In genomic region chr16:16903188-16903587, GRCm38 (mm10) we compare ENCODE assay signal across 35 mouse cellular contexts. TPM values are rescaled to one million over a fixed set of nuclear protein-coding genes. Genes with fewer than 3 reads are reported as not detected.
DNase-seq lines count a peak whose midpoint lies in the region; ATAC-seq and TF ChIP-seq lines count a peak whose summit lies in the region.
"Had no signal": no experiment of that assay in that cellular context is flagged by ENCODE, and none has a peak within 500 bp of the region (broad histone marks: within the 10 kb centered on the region; RNA-seq: fewer than 3 reads in every experiment).

No protein-coding gene starts in this region.

- H3K79me2 ChIP-seq in heart, adult 2 months (replicated peaks; ENCODE audit: control insufficient read depth, insufficient read depth, low read length) = no peaks in the 10 kb centered on the region; the same call in 1 of the 2 replicates

- no peak for TF ChIP-seq CTCF in heart, adult 2 months (IDR thresholded peaks at IDR 0.05)
- TF ChIP-seq CTCF in heart, postnatal 0 days (IDR thresholded peaks at IDR 0.05; ENCODE audit: low read depth) = no peak
- no peak for TF ChIP-seq CTCF in stomach, postnatal 0 days (IDR thresholded peaks at IDR 0.05; ENCODE audit: low read depth)

- intact Hi-C loops in heart, adult 2 months (cut with DNase I) = no loop called here
- intact Hi-C loops in heart, postnatal 10 days (cut with DNase I) = no loop called here
- intact Hi-C loops in heart, postnatal 14 days (cut with DNase I) = no loop called here

- H3K27me3 ChIP-seq in heart, adult 2 months (ENCODE audit: control insufficient read depth, insufficient read depth, low read length) = no peaks in the 10 kb centered on the region
- H3K27me3 ChIP-seq in heart, postnatal 0 days (ENCODE audit: control insufficient read depth, insufficient read depth, low read length) = no peaks in the 10 kb centered on the region
- no peaks in the 10 kb centered on the region for H3K27me3 ChIP-seq in stomach, postnatal 0 days (ENCODE audit: control insufficient read depth, insufficient read depth, low read length)
- H3K27me3 ChIP-seq: forebrain, embryonic 13.5 days; hindbrain, embryonic 15.5 days; liver, embryonic 12.5 days; neural tube, embryonic 13.5 days; Patski had no signal

- H3K4me2 ChIP-seq in heart, postnatal 0 days (ENCODE audit: low read depth, low read length) = no peak overlapping the region
- H3K4me2 ChIP-seq in stomach, postnatal 0 days (replicated peaks; ENCODE audit: low read depth) = no peak overlapping the region
- H3K4me2 ChIP-seq: forebrain, embryonic 13.5 days; hindbrain, embryonic 15.5 days; liver, embryonic 12.5 days; midbrain, embryonic 11.5 days; neural tube, embryonic 13.5 days had no signal

- H3K27ac ChIP-seq in heart, adult 2 months = peak overlapping the region; percentile 47
- H3K27ac ChIP-seq in heart, postnatal 0 days (ENCODE audit: low read depth) = peak overlapping the region; percentile 54
- no peak overlapping the region for H3K27ac ChIP-seq in stomach, postnatal 0 days (replicated peaks)
- H3K27ac ChIP-seq: forebrain, embryonic 13.5 days; hindbrain, embryonic 10.5 days; hindbrain, embryonic 15.5 days; layer of hippocampus, adult 2 months; liver, embryonic 12.5 days; neural tube, embryonic 13.5 days had no signal

- 59% methylated on average over 5 of the region's 5 CpGs for WGBS in heart, adult 2 months
- WGBS in heart, postnatal 0 days = 65% methylated on average over 5 of the region's 5 CpGs
- 86% methylated on average over 5 of the region's 5 CpGs for WGBS in stomach, postnatal 0 days

- H3K9ac ChIP-seq in heart, adult 2 months (ENCODE audit: low read depth, low read length) = peak overlapping the region; percentile 10
- no peak overlapping the region for H3K9ac ChIP-seq in heart, postnatal 0 days (replicated peaks; ENCODE audit: low read depth, low read length)
- no peak overlapping the region for H3K9ac ChIP-seq in stomach, postnatal 0 days (ENCODE audit: low read length)
- H3K9ac ChIP-seq: forebrain, embryonic 13.5 days; hindbrain, embryonic 15.5 days; liver, embryonic 12.5 days; liver, postnatal 0 days; neural tube, embryonic 13.5 days had no signal

- TF ChIP-seq EP300 in heart, adult 2 months (IDR thresholded peaks at IDR 0.05; ENCODE audit: insufficient read depth, low read depth, low read length) = no peak
- TF ChIP-seq EP300 in heart, postnatal 0 days (IDR thresholded peaks at IDR 0.05; ENCODE audit: low read depth) = no peak
- TF ChIP-seq EP300 in stomach, postnatal 0 days (optimal IDR thresholded peaks at IDR 0.05) = no peak

- no peak for DNase-seq in heart, adult 2 months
- no peak for DNase-seq in heart, postnatal 10 days
- DNase-seq in heart, postnatal 0 days (ENCODE audit: low spot score) = no peak
- DNase-seq in heart, postnatal 14 days = no peak
- DNase-seq in lung, postnatal 14 days = peak; percentile 19
- no peak for DNase-seq in lung, postnatal 36 days
- DNase-seq in stomach, postnatal 0 days (ENCODE audit: low spot score) = no peak
- DNase-seq: adrenal gland, postnatal 10 days; cerebellum, adult 11 months; cerebellum, adult 9-10 months; cerebellum, postnatal 36 days; gastrocnemius, postnatal 25 days; heart, adult 18-20 months; kidney, adult 11 months; kidney, postnatal 36 days; left cerebral cortex, postnatal 4 days; liver, postnatal 0 days; thymus, postnatal 4 days had no signal

- no peaks in the 10 kb centered on the region for H3K9me3 ChIP-seq in heart, postnatal 0 days (replicated peaks; ENCODE audit: control insufficient read depth, low read length)
- no peaks in the 10 kb centered on the region for H3K9me3 ChIP-seq in stomach, postnatal 0 days (ENCODE audit: control insufficient read depth, low read length)
- H3K9me3 ChIP-seq: forebrain, embryonic 13.5 days; hindbrain, embryonic 10.5 days; hindbrain, embryonic 15.5 days; liver, embryonic 12.5 days; neural tube, embryonic 13.5 days had no signal

- peaks cover 27% of the 10 kb centered on the region for H3K4me1 ChIP-seq in heart, adult 2 months (ENCODE audit: control insufficient read depth, insufficient read depth, low read length)
- H3K4me1 ChIP-seq in heart, postnatal 0 days (ENCODE audit: control insufficient read depth, insufficient read depth) = 0 out of 2 replicates have a peak, but pooled peaks cover 8% of the 10 kb centered on the region
- no peaks in the 10 kb centered on the region for H3K4me1 ChIP-seq in stomach, postnatal 0 days (replicated peaks; ENCODE audit: control insufficient read depth, insufficient read depth)
- H3K4me1 ChIP-seq: hindbrain, embryonic 10.5 days had no signal

- no peak for ATAC-seq in heart, postnatal 0 days (ENCODE audit: insufficient read depth, low read depth)
- peak; percentile 31; the same call in 1 of the 2 replicates for ATAC-seq in stomach, postnatal 0 days (ENCODE audit: low FRiP score, low TSS enrichment)
- ATAC-seq: forebrain, embryonic 13.5 days; inflammation-experienced regulatory T-cells, adult 6 months; liver, embryonic 12.5 days; liver, postnatal 0 days; Patski had no signal

- peaks cover 30% of the 10 kb centered on the region for H3K36me3 ChIP-seq in heart, adult 2 months (ENCODE audit: control insufficient read depth, insufficient read depth, low read length)
- H3K36me3 ChIP-seq in heart, postnatal 0 days (replicated peaks; ENCODE audit: control insufficient read depth, insufficient read depth, low read length) = peaks cover 34% of the 10 kb centered on the region
- H3K36me3 ChIP-seq in stomach, postnatal 0 days (ENCODE audit: control insufficient read depth, insufficient read depth, low read length) = peaks cover 5% of the 10 kb centered on the region; the same call in 1 of the 2 replicates

- TF ChIP-seq POLR2A in heart, adult 2 months (IDR thresholded peaks at IDR 0.05; ENCODE audit: insufficient read depth, low read depth, low read length) = no peak

- H3K4me3 ChIP-seq in heart, adult 2 months = no peak overlapping the region
- no peak overlapping the region for H3K4me3 ChIP-seq in heart, postnatal 0 days (ENCODE audit: low read depth, low read length)
- H3K4me3 ChIP-seq in stomach, postnatal 0 days (ENCODE audit: low read depth, low read length) = no peak overlapping the region
- H3K4me3 ChIP-seq: forebrain, embryonic 13.5 days; hindbrain, embryonic 10.5 days; hindbrain, embryonic 15.5 days; layer of hippocampus, adult 2 months; liver, embryonic 12.5 days; myocyte; neural tube, embryonic 13.5 days had no signal

RNA-seq across cellular contexts. Expression of gene Ppm1f, which starts 6.9 kb away (rescaled TPM):
- total RNA-seq in heart, adult 2 months (2021) = 10 to 100 TPM; 20.9 to 24.6 TPM
- polyA plus RNA-seq in heart, adult 2 months (2012; rRNA removed) = 15.6 and 20.9 TPM in 2 replicates
- 10 to 100 TPM; 43.4 to 49.0 TPM for total RNA-seq in heart, postnatal 10 days (2021)
- total RNA-seq in heart, postnatal 0 days (2014; rRNA removed; ENCODE audit: low replicate concordance) = 26.6 and 40.4 TPM in 2 replicates
- polyA plus RNA-seq in heart, postnatal 0 days (2015; fragmentation: Nextera tagmentation; extraction: Ambion mirVana) = 14.7 and 16.4 TPM in 2 replicates
- total RNA-seq in heart, postnatal 14 days (2021) = 10 to 100 TPM; 33.4 to 35.7 TPM
- polyA plus RNA-seq in stomach, postnatal 0 days (2015; fragmentation: Nextera tagmentation; extraction: Ambion mirVana) = 5.5 and 6.0 TPM in 2 replicates

RNA-seq across cellular contexts. Expression of gene Vpreb1, which starts 32.5 kb away (rescaled TPM):
- total RNA-seq in heart, adult 2 months (2021) = not detected
- 0.88 TPM in 1 of 2 replicates, not detected in the other for polyA plus RNA-seq in heart, adult 2 months (2012; rRNA removed)
- under 1 TPM; 0.62 to 0.77 TPM for total RNA-seq in heart, postnatal 10 days (2021)
- total RNA-seq in heart, postnatal 0 days (2014; rRNA removed; ENCODE audit: low replicate concordance) = not detected in 2 replicates
- polyA plus RNA-seq in heart, postnatal 0 days (2015; fragmentation: Nextera tagmentation; extraction: Ambion mirVana) = 0.44 and 1.0 TPM in 2 replicates
- under 1 TPM in 1 of 2 experiments, not detected in 1; 0.41 TPM for total RNA-seq in heart, postnatal 14 days (2021)
- 0.91 and 1.1 TPM in 2 replicates for polyA plus RNA-seq in stomach, postnatal 0 days (2015; fragmentation: Nextera tagmentation; extraction: Ambion mirVana)
- total RNA-seq: gastrocnemius, postnatal 25 days; left cerebral cortex, adult 8-10 months; MEL; midbrain, postnatal 0 days had no signal

RNA-seq across cellular contexts. Expression of gene Top3b, which starts 32.7 kb away (rescaled TPM):
- 10 to 100 TPM; 23.7 to 24.3 TPM for total RNA-seq in heart, adult 2 months (2021)
- 38.1 and 58.7 TPM in 2 replicates for polyA plus RNA-seq in heart, adult 2 months (2012; rRNA removed)
- 10 to 100 TPM; 39.6 to 42.8 TPM for total RNA-seq in heart, postnatal 10 days (2021)
- total RNA-seq in heart, postnatal 0 days (2014; rRNA removed; ENCODE audit: low replicate concordance) = 63.8 and 68.9 TPM in 2 replicates
- polyA plus RNA-seq in heart, postnatal 0 days (2015; fragmentation: Nextera tagmentation; extraction: Ambion mirVana) = 31.1 and 34.0 TPM in 2 replicates
- total RNA-seq in heart, postnatal 14 days (2021) = 10 to 100 TPM; 36.8 TPM
- polyA plus RNA-seq in stomach, postnatal 0 days (2015; fragmentation: Nextera tagmentation; extraction: Ambion mirVana) = 29.4 and 33.6 TPM in 2 replicates

RNA-seq across cellular contexts. Expression of gene Igll1, which starts 39.4 kb away (rescaled TPM):
- total RNA-seq in heart, adult 2 months (2021) = not detected
- polyA plus RNA-seq in heart, adult 2 months (2012; rRNA removed) = not detected in 2 replicates
- total RNA-seq in heart, postnatal 10 days (2021) = not detected
- not detected in 2 replicates for total RNA-seq in heart, postnatal 0 days (2014; rRNA removed; ENCODE audit: low replicate concordance)
- 0.14 TPM in 1 of 2 replicates, not detected in the other for polyA plus RNA-seq in heart, postnatal 0 days (2015; fragmentation: Nextera tagmentation; extraction: Ambion mirVana)
- total RNA-seq in heart, postnatal 14 days (2021) = not detected
- 0.19 TPM in 1 of 2 replicates, not detected in the other for polyA plus RNA-seq in stomach, postnatal 0 days (2015; fragmentation: Nextera tagmentation; extraction: Ambion mirVana)
- total RNA-seq: gastrocnemius, postnatal 25 days; heart, adult 18-20 months; layer of hippocampus, adult 2 months; layer of hippocampus, postnatal 14 days; left cerebral cortex, adult 8-10 months; left cerebral cortex, postnatal 4 days; MEL; midbrain, postnatal 0 days had no signal
- polyA plus RNA-seq: embryonic facial prominence, embryonic 11.5 days; hindbrain, embryonic 15.5 days; inflammation-experienced regulatory T-cells, adult 6 months; kidney, embryonic 14.5 days; liver, embryonic 12.5 days; midbrain, embryonic 11.5 days; midbrain, postnatal 0 days; myocyte; neural tube, embryonic 13.5 days; Patski; testis, adult 2 months had no signal
